Mouse (Mus musculus) small intestine, adult 2 months (tissue): ENCODE measurements around the gene Rtkn2.

Source experiments
- CTCF ChIP-seq: fragments of 200-500 bp; IDR thresholded peaks from 2 replicates; pipeline ENCODE4 v1.5.1; 2012; ENCODE audit warnings: low read depth, mild to moderate bottlenecking, control low read depth, inconsistent platforms, low read length, moderate library complexity, mixed read lengths; ENCODE audit not compliant: insufficient replicate concordance, insufficient read length; ENCODE audit errors: extremely low read depth
- POLR2A ChIP-seq: fragments of 200-500 bp; IDR thresholded peaks from 2 replicates; pipeline ENCODE4 v1.6.1; 2012; ENCODE audit warnings: low read depth, mild to moderate bottlenecking, control low read depth, inconsistent platforms, low read length, moderate library complexity

DNA sequence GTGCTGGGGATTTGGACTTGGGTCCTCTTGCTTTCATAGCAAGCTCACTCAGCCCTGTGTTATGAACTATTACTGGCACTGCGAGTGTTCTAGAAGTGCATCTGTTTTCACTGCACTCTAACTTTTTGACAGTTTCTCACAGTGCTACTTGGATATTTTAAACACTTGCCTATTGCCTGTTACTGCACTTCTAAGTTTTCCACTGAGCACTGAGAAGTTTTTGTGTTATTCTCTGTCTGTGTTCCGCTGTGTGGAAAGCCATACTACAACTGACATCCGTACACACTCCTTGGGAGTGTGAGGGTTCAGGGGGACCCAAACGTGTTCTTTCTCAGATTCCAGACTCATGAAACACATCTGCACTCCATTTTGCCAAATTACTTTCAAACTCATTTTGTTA lies 107.6 kb downstream of the Rtkn2 start:
- TF ChIP-seq CTCF (no peak), POLR2A (no peak)
